Mouse (Mus musculus): ENCODE measurements around the gene Smurf2.

GRCm38 (mm10) chr11:106820972-106821371, 99.5 kb downstream of the Smurf2 start:
- TF ChIP-seq POLR2A (IDR thresholded peaks at IDR 0.05; ENCODE audit: insufficient read depth, low read depth, low read length), result no peak
- TF ChIP-seq CTCF (IDR thresholded peaks at IDR 0.05; ENCODE audit: insufficient read depth, low read depth, low read length), result no peak
